16 mouse cellular contexts compared by ENCODE assay signal in genomic region chr5:118725886-118726505, GRCm38 (mm10).
A peak's percentile ranks its signal among the peaks of the same experiment; 100 is the strongest.
DNase-seq lines count a peak whose midpoint lies in the region; ATAC-seq and TF ChIP-seq lines count a peak whose summit lies in the region.
"Had no signal": no experiment of that assay in that cellular context is flagged by ENCODE, and none has a peak within 500 bp of the region (broad histone marks: within the 10 kb centered on the region; RNA-seq: fewer than 3 reads in every experiment).

No protein-coding gene starts in this region.

- H3K4me3 ChIP-seq in heart, postnatal 0 days (ENCODE audit: low read depth, low read length), result no peak overlapping the region
- H3K4me3 ChIP-seq in G1E (ENCODE audit: low read depth, low read length), result peak overlapping the region; percentile 22; the same call in 1 of the 2 replicates
- H3K4me3 ChIP-seq in liver, embryonic 11.5 days (ENCODE audit: low read depth, low read length), result no peak overlapping the region
- no peak overlapping the region for H3K4me3 ChIP-seq in lung, postnatal 0 days (ENCODE audit: low read depth, low read length)
- H3K4me3 ChIP-seq: embryonic facial prominence, embryonic 13.5 days; limb, embryonic 10.5 days; neural tube, embryonic 13.5 days had no signal

- 62% methylated on average over 10 of the region's 10 CpGs for WGBS in heart, postnatal 0 days
- 70% methylated on average over 10 of the region's 10 CpGs for WGBS in liver, embryonic 11.5 days
- 56% methylated on average over 10 of the region's 10 CpGs for WGBS in lung, postnatal 0 days

- H3K27ac ChIP-seq in heart, postnatal 0 days (ENCODE audit: low read depth), result no peak overlapping the region
- H3K27ac ChIP-seq in liver, embryonic 11.5 days (ENCODE audit: low read depth, low read length), result no peak overlapping the region
- H3K27ac ChIP-seq in lung, postnatal 0 days (ENCODE audit: low read length), result no peak overlapping the region
- H3K27ac ChIP-seq: embryonic facial prominence, embryonic 13.5 days; hindbrain, embryonic 14.5 days; limb, embryonic 10.5 days; neural tube, embryonic 13.5 days had no signal

- no peaks in the 10 kb centered on the region for H3K4me1 ChIP-seq in heart, postnatal 0 days (ENCODE audit: control insufficient read depth, insufficient read depth)
- peaks cover 26% of the 10 kb centered on the region for H3K4me1 ChIP-seq in G1E (ENCODE audit: insufficient read depth, low read depth, low read length)
- H3K4me1 ChIP-seq in liver, embryonic 11.5 days (replicated peaks; ENCODE audit: control insufficient read depth, insufficient read depth, low read length), result 0 out of 2 replicates have a peak, but pooled peaks cover 4% of the 10 kb centered on the region
- H3K4me1 ChIP-seq in lung, postnatal 0 days (ENCODE audit: insufficient read depth, low read depth, low read length), result no peaks in the 10 kb centered on the region
- H3K4me1 ChIP-seq: limb, embryonic 10.5 days had no signal

- ATAC-seq in heart, postnatal 0 days (ENCODE audit: insufficient read depth, low read depth), result no peak
- peak; percentile 89 for ATAC-seq in G1E (ENCODE audit: extremely low read depth, insufficient number of reproducible peaks, low FRiP score, poor library complexity, severe bottlenecking)
- ATAC-seq in liver, embryonic 11.5 days (replicated peaks; ENCODE audit: low FRiP score), result peak; percentile 95
- ATAC-seq in lung, postnatal 0 days, result peak; percentile 89
- ATAC-seq: intestine, postnatal 0 days had no signal

- H3K36me3 ChIP-seq in heart, postnatal 0 days (replicated peaks; ENCODE audit: control insufficient read depth, insufficient read depth, low read length), result peaks cover 71% of the 10 kb centered on the region
- peaks cover 92% of the 10 kb centered on the region for H3K36me3 ChIP-seq in G1E (replicated peaks)
- peaks cover 29% of the 10 kb centered on the region for H3K36me3 ChIP-seq in liver, embryonic 11.5 days (ENCODE audit: control insufficient read depth, insufficient read depth, low read length)
- H3K36me3 ChIP-seq in lung, postnatal 0 days (ENCODE audit: insufficient read depth, low read length), result peaks cover 31% of the 10 kb centered on the region

- H3K27me3 ChIP-seq in heart, postnatal 0 days (ENCODE audit: control insufficient read depth, insufficient read depth, low read length), result no peaks in the 10 kb centered on the region
- H3K27me3 ChIP-seq in G1E (ENCODE audit: insufficient read depth, low read length), result no peaks in the 10 kb centered on the region
- H3K27me3 ChIP-seq in liver, embryonic 11.5 days (replicated peaks; ENCODE audit: control insufficient read depth, insufficient read depth, low read length), result no peaks in the 10 kb centered on the region
- H3K27me3 ChIP-seq in lung, postnatal 0 days (replicated peaks; ENCODE audit: insufficient read depth, low read length), result no peaks in the 10 kb centered on the region
- H3K27me3 ChIP-seq: CH12.LX; embryonic facial prominence, embryonic 13.5 days; neural tube, embryonic 13.5 days had no signal

- no peak overlapping the region for H3K9ac ChIP-seq in heart, postnatal 0 days (replicated peaks; ENCODE audit: low read depth, low read length)
- no peak overlapping the region for H3K9ac ChIP-seq in liver, embryonic 11.5 days (ENCODE audit: low read depth, low read length)
- H3K9ac ChIP-seq in lung, postnatal 0 days (replicated peaks; ENCODE audit: low read depth), result no peak overlapping the region
- H3K9ac ChIP-seq: embryonic facial prominence, embryonic 13.5 days; hindbrain, embryonic 14.5 days; neural tube, embryonic 13.5 days had no signal

- no peak for TF ChIP-seq EP300 in heart, postnatal 0 days (IDR thresholded peaks at IDR 0.05; ENCODE audit: low read depth)
- no peak; the same call in 1 of the 2 replicates for TF ChIP-seq EP300 in lung, postnatal 0 days (IDR thresholded peaks at IDR 0.05)

- no peak for TF ChIP-seq CTCF in heart, postnatal 0 days (IDR thresholded peaks at IDR 0.05; ENCODE audit: low read depth)
- TF ChIP-seq CTCF in G1E (IDR thresholded peaks at IDR 0.05; ENCODE audit: low read depth, low read length), result no peak
- TF ChIP-seq CTCF in lung, postnatal 0 days (IDR thresholded peaks at IDR 0.05), result no peak

- DNase-seq in heart, postnatal 0 days (ENCODE audit: low spot score), result peak; percentile 3
- no peak for DNase-seq in heart, postnatal 4 days
- DNase-seq in G1E (ENCODE audit: low spot score), result peak; percentile 65
- no peak for DNase-seq in liver, embryonic 11.5 days (ENCODE audit: low spot score)
- peak; percentile 46 for DNase-seq in lung, postnatal 0 days (ENCODE audit: low spot score)
- DNase-seq in testis, postnatal 14 days (ENCODE audit: low spot score), result no peak
- no peak for DNase-seq in frontal cortex, postnatal 14 days (ENCODE audit: low spot score in 2 of 2)
- no peak for DNase-seq in right cerebral cortex, adult 2 months (ENCODE audit: low spot score in 2 of 2)
- DNase-seq: layer of hippocampus, postnatal 36 days; spleen, adult 18-20 months had no signal

- no peak overlapping the region for H3K4me2 ChIP-seq in heart, postnatal 0 days (ENCODE audit: low read depth, low read length)
- H3K4me2 ChIP-seq in liver, embryonic 11.5 days, result peak overlapping the region; percentile 34
- H3K4me2 ChIP-seq in lung, postnatal 0 days (replicated peaks; ENCODE audit: low read depth, low read length), result no peak overlapping the region
- H3K4me2 ChIP-seq: embryonic facial prominence, embryonic 13.5 days; hindbrain, embryonic 14.5 days; neural tube, embryonic 13.5 days had no signal

- no peaks in the 10 kb centered on the region for H3K9me3 ChIP-seq in heart, postnatal 0 days (replicated peaks; ENCODE audit: control insufficient read depth, low read length)
- no peaks in the 10 kb centered on the region for H3K9me3 ChIP-seq in G1E (replicated peaks)
- no peaks in the 10 kb centered on the region for H3K9me3 ChIP-seq in liver, embryonic 11.5 days (ENCODE audit: control insufficient read depth, low read length)
- no peaks in the 10 kb centered on the region for H3K9me3 ChIP-seq in lung, postnatal 0 days (ENCODE audit: low read length)
- H3K9me3 ChIP-seq: embryonic facial prominence, embryonic 13.5 days; limb, embryonic 10.5 days; neural tube, embryonic 13.5 days had no signal

Comparison
In these comparisons a context has a peak if more than half of its experiments do, and no peak if none do; other contexts are left out.
1. DNase-seq: peak in heart, postnatal 0 days (single experiment), G1E (single experiment) and lung, postnatal 0 days (single experiment); none in heart, postnatal 4 days (single experiment), liver, embryonic 11.5 days (single experiment), testis, postnatal 14 days (single experiment), frontal cortex, postnatal 14 days (0 of 2) and right cerebral cortex, adult 2 months (0 of 2).